Mouse (Mus musculus) kidney, embryonic 15.5 days (tissue): ENCODE results near the gene Olfr15. TPM values are rescaled to one million over a fixed set of nuclear protein-coding genes. Genes with fewer than 3 reads are reported as not detected.
"Not testable (repeated sequence)": the region's sequence is repeated elsewhere in the genome, so short reads cannot be mapped to it uniquely, and the experiment has no call there.

ENCODE experiments used
- ATAC-seq: fragments of 200-750 bp; cut with Nextera tagmentation; replicated peaks from 2 replicates; pipeline ENCODE4 v1.8.0; 2017; ENCODE audit warnings: moderate TSS enrichment; ENCODE audit not compliant: low FRiP score
- H3K27ac ChIP-seq: fragments of 300-500 bp; sonication (generic); 2 replicates; pipeline ENCODE4 v1.5.1; 2015; ENCODE audit warnings: mild to moderate bottlenecking, inconsistent platforms
- H3K27me3 ChIP-seq: fragments of 300-500 bp; sonication (generic); 2 replicates; pipeline ENCODE4 v1.6.1; 2015; ENCODE audit warnings: inconsistent platforms
- H3K36me3 ChIP-seq: fragments of 300-500 bp; sonication (generic); 2 replicates; pipeline ENCODE4 v1.6.1; 2015; ENCODE audit warnings: inconsistent platforms
- H3K4me1 ChIP-seq: fragments of 300-500 bp; sonication (generic); 2 replicates; pipeline ENCODE4 v1.6.1; 2015; ENCODE audit warnings: inconsistent platforms
- H3K4me2 ChIP-seq: fragments of 300-500 bp; sonication (generic); 2 replicates; pipeline ENCODE4 v1.6.1; 2015; ENCODE audit warnings: moderate library complexity, mild to moderate bottlenecking, inconsistent platforms
- H3K4me3 ChIP-seq: fragments of 300-500 bp; sonication (generic); replicated peaks from 2 replicates; pipeline ENCODE4 v1.5.1; 2015; ENCODE audit warnings: mild to moderate bottlenecking, inconsistent platforms
- H3K9ac ChIP-seq: fragments of 300-500 bp; sonication (generic); 2 replicates; pipeline ENCODE4 v1.6.1; 2015; ENCODE audit warnings: mild to moderate bottlenecking, inconsistent platforms
- H3K9me3 ChIP-seq: fragments of 300-500 bp; sonication (generic); replicated peaks from 2 replicates; pipeline ENCODE4 v1.6.1; 2016; ENCODE audit warnings: inconsistent platforms
- WGBS: fragments of 180-500 bp; shearing (Covaris S2); methylation state at CpG from one replicate; pipeline ENCODE4 v1.1.7; 2015; ENCODE audit warnings: mixed read lengths; 5-methylcytosine and 5-hydroxymethylcytosine counted together
- polyA plus RNA-seq: library from polyadenylated mRNA; unstranded; fragments of >200 nt; fragmentation: Nextera tagmentation; extraction: Ambion mirVana; gene quantifications from 2 replicates; pipeline ENCODE4 v1.2.1, GENCODE M21; 2015

The Olfr15 gene
- polyA plus RNA-seq, 1 experiment from 2014 or later = not detected

- Histone ChIP-seq H3K27ac (0 out of 2 replicates have a peak within 1 kb of the TSS, but pooled peaks have one; percentile 15), H3K4me2 (peak within 1 kb of the TSS; percentile 73)
- 2% methylated on average over 38 of the region's 38 CpGs for WGBS
These were observed 16.2 kb downstream of the Olfr15 start, which contains the start of gene Zfp174 for GRCm38 (mm10) chr16:3846711-3847518. Gene Zfp174, plus strand, starts transcription at chr16:3847268.

GRCm38 (mm10) chr16:3847871-3848270 is 17.2 kb downstream of the Olfr15 start:
- Histone ChIP-seq H3K36me3 (no peaks in the 10 kb centered on the region), H3K9me3 (no peaks in the 10 kb centered on the region), H3K4me3 (peak overlapping the region; percentile 55), H3K27me3 (no peaks in the 10 kb centered on the region), H3K4me1 (peaks cover 8% of the 10 kb centered on the region), H3K4me2 (peak overlapping the region; percentile 73), H3K9ac (peak overlapping the region; percentile 50), H3K27ac (no peak overlapping the region)
- ATAC-seq = no peak
- 68% methylated on average over 4 of the region's 4 CpGs for WGBS

More at GRCm38 (mm10) chr16:3846711-3847518, 16.2 kb downstream of the Olfr15 start, which contains the start of gene Zfp174:
- ATAC-seq = peak; percentile 100
- Histone ChIP-seq H3K4me1 (peaks cover 8% of the 10 kb centered on the region), H3K27me3 (no peaks in the 10 kb centered on the region), H3K9ac (peak within 1 kb of the TSS; percentile 50), H3K9me3 (no peaks in the 10 kb centered on the region), H3K4me3 (peak within 1 kb of the TSS; percentile 55), H3K36me3 (no peaks in the 10 kb centered on the region)

GRCm38 (mm10) chr16:3848416-3848815 is 17.7 kb downstream of the Olfr15 start:
- no peak overlapping the region for H3K27ac ChIP-seq
- H3K4me1 ChIP-seq = peaks cover 8% of the 10 kb centered on the region
- WGBS = 85% methylated on average over 3 of the region's 3 CpGs
- H3K9me3 ChIP-seq = no peaks in the 10 kb centered on the region
- no peak for ATAC-seq
- no peaks in the 10 kb centered on the region for H3K36me3 ChIP-seq
- H3K9ac ChIP-seq = no peak overlapping the region
- H3K4me2 ChIP-seq = no peak overlapping the region
- no peak overlapping the region for H3K4me3 ChIP-seq
- H3K27me3 ChIP-seq = no peaks in the 10 kb centered on the region

- not testable (repeated sequence) for H3K36me3 ChIP-seq, H3K27ac ChIP-seq, ATAC-seq, H3K9me3 ChIP-seq, H3K27me3 ChIP-seq, H3K4me3 ChIP-seq, H3K9ac ChIP-seq, H3K4me2 ChIP-seq
- H3K4me1 ChIP-seq = peaks cover 17% of the 10 kb centered on the region
- WGBS = 85% methylated on average over 13 of the region's 13 CpGs
These were observed 20.6 kb downstream of the Olfr15 start for GRCm38 (mm10) chr16:3851301-3851700.

GRCm38 (mm10) chr16:3852586-3852985 is 21.9 kb downstream of the Olfr15 start:
- no peak overlapping the region for H3K4me3 ChIP-seq
- H3K9me3 ChIP-seq = no peaks in the 10 kb centered on the region
- H3K36me3 ChIP-seq = no peaks in the 10 kb centered on the region
- H3K4me2 ChIP-seq = no peak overlapping the region
- WGBS = 40% methylated on average over 12 of the region's 12 CpGs
- H3K4me1 ChIP-seq = peaks cover 15% of the 10 kb centered on the region
- H3K9ac ChIP-seq = no peak overlapping the region
- no peaks in the 10 kb centered on the region for H3K27me3 ChIP-seq
- no peak overlapping the region for H3K27ac ChIP-seq
- ATAC-seq = no peak

- Histone ChIP-seq H3K36me3 (no peaks in the 10 kb centered on the region), H3K4me3 (no peak overlapping the region), H3K4me1 (peaks cover 10% of the 10 kb centered on the region), H3K4me2 (0 out of 2 replicates have a peak overlapping the region, but pooled peaks have one; percentile 14), H3K9me3 (no peaks in the 10 kb centered on the region), H3K27me3 (no peaks in the 10 kb centered on the region), H3K9ac (no peak overlapping the region), H3K27ac (peak overlapping the region; percentile 82)
- peak; percentile 70 for ATAC-seq
- WGBS = 41% methylated on average over 11 of the region's 11 CpGs
These were observed 23.9 kb downstream of the Olfr15 start for GRCm38 (mm10) chr16:3854437-3855182.

GRCm38 (mm10) chr16:3855776-3856175 is 25.1 kb downstream of the Olfr15 start:
- no peak overlapping the region for H3K4me2 ChIP-seq
- no peaks in the 10 kb centered on the region for H3K27me3 ChIP-seq
- ATAC-seq = no peak
- no peak overlapping the region for H3K27ac ChIP-seq
- peaks cover 10% of the 10 kb centered on the region for H3K4me1 ChIP-seq
- no peak overlapping the region for H3K4me3 ChIP-seq
- H3K9me3 ChIP-seq = no peaks in the 10 kb centered on the region
- H3K36me3 ChIP-seq = peaks cover 8% of the 10 kb centered on the region
- WGBS = 86% methylated on average over 1 of the region's 1 CpGs
- H3K9ac ChIP-seq = no peak overlapping the region

GRCm38 (mm10) chr16:3859254-3859653 is 28.6 kb downstream of the Olfr15 start:
- no peak for ATAC-seq
- Histone ChIP-seq H3K4me2 (no peak overlapping the region), H3K4me1 (peaks cover 6% of the 10 kb centered on the region), H3K27me3 (no peaks in the 10 kb centered on the region), H3K36me3 (peaks cover 28% of the 10 kb centered on the region), H3K4me3 (no peak overlapping the region), H3K9ac (no peak overlapping the region), H3K9me3 (no peaks in the 10 kb centered on the region), H3K27ac (no peak overlapping the region)
- WGBS = 90% methylated on average over 4 of the region's 4 CpGs

- Histone ChIP-seq H3K9ac (peak overlapping the region; percentile 61), H3K36me3 (peaks cover 21% of the 10 kb centered on the region), H3K4me2 (peak overlapping the region; percentile 90), H3K4me1 (peaks cover 20% of the 10 kb centered on the region), H3K27me3 (no peaks in the 10 kb centered on the region), H3K4me3 (peak overlapping the region; percentile 68), H3K27ac (peak overlapping the region; percentile 75), H3K9me3 (no peaks in the 10 kb centered on the region)
- ATAC-seq = peak; percentile 31
- 2% methylated on average over 16 of the region's 16 CpGs for WGBS
These were observed 41.1 kb downstream of the Olfr15 start for GRCm38 (mm10) chr16:3871815-3872214.

- peak within 1 kb of the TSS; percentile 90 for H3K4me2 ChIP-seq
- 3% methylated on average over 47 of the region's 47 CpGs for WGBS
- no peaks in the 10 kb centered on the region for H3K9me3 ChIP-seq
- H3K36me3 ChIP-seq = peaks cover 15% of the 10 kb centered on the region
- H3K27me3 ChIP-seq = no peaks in the 10 kb centered on the region
- H3K27ac ChIP-seq = peak within 1 kb of the TSS; percentile 75
- peak within 1 kb of the TSS; percentile 68 for H3K4me3 ChIP-seq
- H3K4me1 ChIP-seq = peaks cover 20% of the 10 kb centered on the region
- ATAC-seq = peak; percentile 98
- H3K9ac ChIP-seq = peak within 1 kb of the TSS; percentile 61
These were observed 41.8 kb downstream of the Olfr15 start, which contains the start of gene Naa60 for GRCm38 (mm10) chr16:3872216-3873047. Gene Naa60, plus strand, starts transcription at chr16:3872375.

GRCm38 (mm10) chr16:3876346-3876745 is 45.7 kb downstream of the Olfr15 start:
- H3K4me3 ChIP-seq = no peak overlapping the region

More at GRCm38 (mm10) chr16:3876346-3876745, 45.7 kb downstream of the Olfr15 start:
- H3K9ac ChIP-seq = no peak overlapping the region
- no peak overlapping the region for H3K4me2 ChIP-seq
- H3K27ac ChIP-seq = no peak overlapping the region
- H3K4me1 ChIP-seq = peaks cover 16% of the 10 kb centered on the region
- H3K27me3 ChIP-seq = no peaks in the 10 kb centered on the region
- no peak for ATAC-seq
- H3K36me3 ChIP-seq = peaks cover 13% of the 10 kb centered on the region
- 95% methylated on average over 4 of the region's 4 CpGs for WGBS
- no peaks in the 10 kb centered on the region for H3K9me3 ChIP-seq
